Mouse (Mus musculus): ENCODE results near the gene Ikzf2. TPM values are rescaled to one million over a fixed set of nuclear protein-coding genes. Genes with fewer than 3 reads are reported as not detected.
A peak's percentile ranks its signal among the peaks of the same experiment; 100 is the strongest.

The Ikzf2 gene
- polyA plus RNA-seq (2015; fragmentation: Nextera tagmentation; extraction: Ambion mirVana) = 2.1 and 2.4 TPM in 2 replicates

DNA sequence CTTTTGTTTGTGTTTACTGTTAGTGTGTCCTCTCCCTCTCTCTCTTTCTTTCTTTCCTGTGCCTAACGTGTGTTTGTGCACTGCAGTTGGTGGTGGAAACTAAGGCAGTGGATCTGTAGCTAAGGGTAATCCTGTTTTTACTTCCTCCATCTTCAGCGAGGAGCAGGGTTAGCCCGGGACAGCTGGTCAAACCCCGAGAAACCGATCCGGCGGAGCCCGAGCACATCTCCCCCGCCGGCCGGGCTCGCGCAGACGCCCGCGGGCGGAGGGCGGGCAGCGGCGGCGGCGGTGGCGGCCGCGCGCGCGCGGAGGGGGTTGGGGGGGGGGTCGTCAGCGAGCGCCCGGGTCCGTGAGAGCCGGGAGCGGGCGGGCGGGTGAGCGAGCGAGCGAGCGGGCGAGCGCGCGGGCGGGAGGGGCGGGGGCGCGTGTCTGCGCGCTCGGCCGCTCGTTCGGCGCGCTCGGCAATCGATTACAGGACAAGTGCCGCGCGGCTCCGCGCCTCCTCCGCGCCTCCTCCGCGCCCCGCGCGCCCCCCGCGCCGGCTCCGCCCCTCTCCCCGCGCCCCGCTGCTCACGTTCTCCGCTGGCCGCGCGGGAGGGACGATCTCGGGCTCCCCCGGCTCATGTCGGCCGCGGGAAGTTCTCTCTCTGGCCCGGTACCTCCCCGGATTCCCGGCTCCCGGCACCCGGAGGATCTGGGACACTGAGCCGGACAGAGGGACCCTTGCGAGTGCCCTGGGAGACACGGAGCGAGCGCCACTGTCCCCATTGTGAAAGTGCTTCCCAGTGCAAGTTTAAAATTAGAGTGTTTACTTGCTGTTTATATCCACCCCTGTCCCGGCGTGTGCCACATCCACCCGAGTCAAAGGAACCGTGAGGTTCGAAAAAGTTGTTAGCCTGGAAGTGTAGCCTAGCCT is at the start of gene Ikzf2:
Ikzf2 (minus strand) TSS at position 170 of the 916 bp plus-strand sequence.
- Histone ChIP-seq H3K27ac (ENCODE audit: low read length) (peak within 1 kb of the TSS; percentile 82), H3K9me3 (ENCODE audit: control insufficient read depth, low read length) (no peaks in the 10 kb centered on the region), H3K4me3 (ENCODE audit: low read length) (peak within 1 kb of the TSS; percentile 89), H3K9ac (ENCODE audit: low read depth, low read length) (peak within 1 kb of the TSS; percentile 86), H3K4me2 (ENCODE audit: low read depth, low read length) (peak within 1 kb of the TSS; percentile 81), H3K36me3 (ENCODE audit: control insufficient read depth, insufficient read depth, low read length) (no peaks in the 10 kb centered on the region), H3K4me1 (ENCODE audit: control insufficient read depth, insufficient read depth, low read length) (peaks cover 4% of the 10 kb centered on the region), H3K27me3 (replicated peaks; ENCODE audit: control insufficient read depth, insufficient read depth, low read length) (no peaks in the 10 kb centered on the region)
- peak; percentile 93 for ATAC-seq
- WGBS = under 1% methylated on average over 100 of the region's 105 CpGs

DNA sequence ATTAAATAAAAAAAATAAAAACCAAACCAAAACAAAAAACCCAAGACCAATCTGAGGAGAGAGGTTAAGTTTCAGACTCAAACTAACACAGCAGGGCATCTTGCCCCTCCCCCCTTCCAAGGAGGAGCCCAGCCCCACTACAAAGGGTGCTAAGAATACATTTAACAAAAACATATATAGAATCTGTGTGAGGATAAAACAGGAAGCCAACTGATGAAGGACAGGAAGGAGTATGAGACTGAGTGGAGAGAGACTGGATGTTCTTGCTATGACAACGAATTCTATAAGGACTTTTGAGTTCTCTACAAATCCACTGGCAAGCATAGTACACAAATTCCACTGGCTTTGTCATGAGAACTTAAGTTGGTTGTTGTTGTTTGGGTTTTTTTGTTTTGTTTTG is 42.7 kb upstream of the Ikzf2 start:
- 53% methylated on average over 1 of the region's 1 CpGs for WGBS
- no peak overlapping the region for H3K9ac ChIP-seq (ENCODE audit: low read depth, low read length)
- no peaks in the 10 kb centered on the region for H3K9me3 ChIP-seq (ENCODE audit: control insufficient read depth, low read length)
- H3K4me1 ChIP-seq (ENCODE audit: control insufficient read depth, insufficient read depth, low read length) = no peaks in the 10 kb centered on the region
- no peak overlapping the region for H3K4me2 ChIP-seq (ENCODE audit: low read depth, low read length)
- ATAC-seq = no peak
- H3K4me3 ChIP-seq (ENCODE audit: low read length) = no peak overlapping the region
- no peak overlapping the region for H3K27ac ChIP-seq (ENCODE audit: low read length)
- no peaks in the 10 kb centered on the region for H3K27me3 ChIP-seq (replicated peaks; ENCODE audit: control insufficient read depth, insufficient read depth, low read length)
- no peaks in the 10 kb centered on the region for H3K36me3 ChIP-seq (ENCODE audit: control insufficient read depth, insufficient read depth, low read length)

DNA sequence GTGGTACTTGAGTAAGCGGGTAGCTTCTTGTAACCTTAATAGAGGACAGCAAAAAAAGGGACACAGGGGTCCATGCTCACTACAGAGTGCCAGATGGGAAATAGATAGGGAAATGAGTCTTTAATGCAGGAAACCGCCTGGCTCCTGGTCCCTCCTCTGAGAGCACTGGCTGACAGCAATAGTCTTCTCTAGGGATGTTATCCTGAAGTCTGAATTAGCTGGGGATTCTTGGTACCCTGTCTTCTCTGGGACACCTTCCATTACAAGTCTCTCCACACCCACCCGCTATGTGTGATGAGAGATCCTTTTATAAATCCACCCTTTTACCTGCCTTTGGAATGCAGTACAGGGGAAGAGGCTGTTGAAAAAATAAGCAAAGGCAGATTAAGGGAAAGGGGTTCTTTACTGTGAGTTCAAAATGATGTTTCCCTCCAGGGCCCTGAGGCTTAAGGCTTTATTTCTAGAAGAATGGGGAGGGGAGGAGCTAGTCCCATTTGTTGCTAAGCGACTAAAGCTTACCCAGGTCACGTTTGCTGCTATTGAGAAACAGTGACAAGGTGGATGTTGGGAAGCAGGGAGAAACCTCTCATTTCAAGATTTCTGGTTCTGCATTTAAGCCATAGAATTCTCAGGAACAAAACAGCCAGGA is 42.1 kb upstream of the Ikzf2 start:
- no peaks in the 10 kb centered on the region for H3K9me3 ChIP-seq (ENCODE audit: control insufficient read depth, low read length)
- no peak overlapping the region for H3K9ac ChIP-seq (ENCODE audit: low read depth, low read length)
- no peaks in the 10 kb centered on the region for H3K27me3 ChIP-seq (replicated peaks; ENCODE audit: control insufficient read depth, insufficient read depth, low read length)
- WGBS = 41% methylated on average over 5 of the region's 5 CpGs
- H3K27ac ChIP-seq (ENCODE audit: low read length) = no peak overlapping the region
- no peak overlapping the region for H3K4me3 ChIP-seq (ENCODE audit: low read length)
- no peaks in the 10 kb centered on the region for H3K36me3 ChIP-seq (ENCODE audit: control insufficient read depth, insufficient read depth, low read length)
- no peak for ATAC-seq
- H3K4me1 ChIP-seq (ENCODE audit: control insufficient read depth, insufficient read depth, low read length) = no peaks in the 10 kb centered on the region
- no peak overlapping the region for H3K4me2 ChIP-seq (ENCODE audit: low read depth, low read length)

DNA sequence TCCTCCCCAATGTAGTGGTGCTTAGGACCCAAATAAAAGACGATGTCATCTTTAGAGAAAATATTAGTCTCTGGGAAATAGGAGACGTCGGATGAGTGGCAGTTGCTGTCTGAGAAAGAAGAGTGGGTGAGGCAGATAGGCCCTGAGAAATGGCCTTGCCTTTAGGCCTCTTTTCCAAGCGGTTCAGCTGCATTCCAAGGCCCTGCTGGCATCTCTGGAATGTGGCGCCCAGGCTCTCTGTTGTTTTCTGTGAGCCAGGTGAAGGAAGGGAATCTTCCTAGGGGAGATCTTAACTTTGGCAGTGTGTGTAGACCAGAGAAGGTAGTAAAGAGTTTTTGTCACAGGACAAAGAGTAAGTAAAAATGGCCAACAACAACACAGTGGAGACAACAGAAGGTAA is 40.9 kb upstream of the Ikzf2 start:
- Histone ChIP-seq H3K9ac (ENCODE audit: low read depth, low read length) (no peak overlapping the region), H3K4me1 (ENCODE audit: control insufficient read depth, insufficient read depth, low read length) (no peaks in the 10 kb centered on the region)

GRCm38 (mm10) chr1:69717107-69717506 is 30.1 kb upstream of the Ikzf2 start:
- Histone ChIP-seq H3K4me1 (ENCODE audit: control insufficient read depth, insufficient read depth, low read length) (no peaks in the 10 kb centered on the region), H3K9me3 (ENCODE audit: control insufficient read depth, low read length) (no peaks in the 10 kb centered on the region), H3K27ac (ENCODE audit: low read length) (no peak overlapping the region), H3K4me2 (ENCODE audit: low read depth, low read length) (no peak overlapping the region), H3K4me3 (ENCODE audit: low read length) (no peak overlapping the region), H3K27me3 (replicated peaks; ENCODE audit: control insufficient read depth, insufficient read depth, low read length) (no peaks in the 10 kb centered on the region), H3K36me3 (ENCODE audit: control insufficient read depth, insufficient read depth, low read length) (no peaks in the 10 kb centered on the region), H3K9ac (ENCODE audit: low read depth, low read length) (no peak overlapping the region)
- WGBS = 73% methylated on average over 3 of the region's 3 CpGs
- ATAC-seq = no peak

More for the DNA sequence above, 40.9 kb upstream of the Ikzf2 start:
- WGBS = 40% methylated on average over 5 of the region's 5 CpGs
- ATAC-seq = no peak
- H3K27me3 ChIP-seq (replicated peaks; ENCODE audit: control insufficient read depth, insufficient read depth, low read length) = no peaks in the 10 kb centered on the region
- H3K36me3 ChIP-seq (ENCODE audit: control insufficient read depth, insufficient read depth, low read length) = no peaks in the 10 kb centered on the region
- H3K27ac ChIP-seq (ENCODE audit: low read length) = no peak overlapping the region
- H3K4me3 ChIP-seq (ENCODE audit: low read length) = no peak overlapping the region
- H3K4me2 ChIP-seq (ENCODE audit: low read depth, low read length) = no peak overlapping the region
- H3K9me3 ChIP-seq (ENCODE audit: control insufficient read depth, low read length) = no peaks in the 10 kb centered on the region

- H3K27me3 ChIP-seq (replicated peaks; ENCODE audit: control insufficient read depth, insufficient read depth, low read length) = no peaks in the 10 kb centered on the region
- no peak overlapping the region for H3K27ac ChIP-seq (ENCODE audit: low read length)
- H3K4me1 ChIP-seq (ENCODE audit: control insufficient read depth, insufficient read depth, low read length) = no peaks in the 10 kb centered on the region
- 88% methylated on average over 1 of the region's 1 CpGs for WGBS
- H3K4me3 ChIP-seq (ENCODE audit: low read length) = no peak overlapping the region
- H3K4me2 ChIP-seq (ENCODE audit: low read depth, low read length) = no peak overlapping the region
- ATAC-seq = no peak
- H3K9ac ChIP-seq (ENCODE audit: low read depth, low read length) = no peak overlapping the region
- H3K9me3 ChIP-seq (ENCODE audit: control insufficient read depth, low read length) = no peaks in the 10 kb centered on the region
- H3K36me3 ChIP-seq (ENCODE audit: control insufficient read depth, insufficient read depth, low read length) = no peaks in the 10 kb centered on the region
These were observed 21.5 kb upstream of the Ikzf2 start for GRCm38 (mm10) chr1:69708571-69708970.

GRCm38 (mm10) chr1:69703506-69704156 is 16.6 kb upstream of the Ikzf2 start:
- Histone ChIP-seq H3K27ac (ENCODE audit: low read length) (no peak overlapping the region), H3K27me3 (replicated peaks; ENCODE audit: control insufficient read depth, insufficient read depth, low read length) (no peaks in the 10 kb centered on the region), H3K9ac (ENCODE audit: low read depth, low read length) (no peak overlapping the region), H3K9me3 (ENCODE audit: control insufficient read depth, low read length) (no peaks in the 10 kb centered on the region), H3K4me1 (ENCODE audit: control insufficient read depth, insufficient read depth, low read length) (no peaks in the 10 kb centered on the region), H3K4me3 (ENCODE audit: low read length) (no peak overlapping the region), H3K36me3 (ENCODE audit: control insufficient read depth, insufficient read depth, low read length) (no peaks in the 10 kb centered on the region), H3K4me2 (ENCODE audit: low read depth, low read length) (no peak overlapping the region)
- ATAC-seq = no peak
- 93% methylated on average over 3 of the region's 3 CpGs for WGBS

- no peaks in the 10 kb centered on the region for H3K9me3 ChIP-seq (ENCODE audit: control insufficient read depth, low read length)
- 76% methylated on average over 6 of the region's 6 CpGs for WGBS
- H3K9ac ChIP-seq (ENCODE audit: low read depth, low read length) = no peak overlapping the region
- H3K36me3 ChIP-seq (ENCODE audit: control insufficient read depth, insufficient read depth, low read length) = no peaks in the 10 kb centered on the region
- H3K4me1 ChIP-seq (ENCODE audit: control insufficient read depth, insufficient read depth, low read length) = no peaks in the 10 kb centered on the region
- no peak for ATAC-seq
- no peak overlapping the region for H3K4me2 ChIP-seq (ENCODE audit: low read depth, low read length)
- no peak overlapping the region for H3K27ac ChIP-seq (ENCODE audit: low read length)
- H3K4me3 ChIP-seq (ENCODE audit: low read length) = no peak overlapping the region
- H3K27me3 ChIP-seq (replicated peaks; ENCODE audit: control insufficient read depth, insufficient read depth, low read length) = no peaks in the 10 kb centered on the region
These were observed 4.9 kb upstream of the Ikzf2 start for GRCm38 (mm10) chr1:69691946-69692345.

DNA sequence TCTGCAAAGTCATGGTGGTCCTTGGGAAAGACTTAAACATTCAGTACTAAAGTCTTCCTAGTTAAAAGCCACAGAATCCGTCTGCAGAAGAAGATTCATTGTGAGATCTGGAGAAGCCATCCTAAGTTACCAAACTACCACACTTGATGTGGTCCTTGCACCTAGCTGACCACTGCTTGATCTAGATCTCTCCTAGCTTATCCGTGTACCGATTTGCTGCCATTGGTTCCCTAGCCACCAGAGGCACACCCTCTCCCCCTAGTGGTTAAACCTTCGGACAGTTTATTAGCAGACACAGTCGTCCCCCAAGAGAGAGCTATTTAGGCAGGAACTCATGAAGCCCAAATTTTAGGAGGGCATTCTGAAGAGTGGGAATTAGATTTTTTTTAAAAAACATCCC is 1.9 kb upstream of the Ikzf2 start:
- ATAC-seq = no peak
- 2% methylated on average over 5 of the region's 5 CpGs for WGBS
- no peak overlapping the region for H3K27ac ChIP-seq (ENCODE audit: low read length)

More for the DNA sequence above, 1.9 kb upstream of the Ikzf2 start:
- Histone ChIP-seq H3K9ac (ENCODE audit: low read depth, low read length) (no peak overlapping the region), H3K36me3 (ENCODE audit: control insufficient read depth, insufficient read depth, low read length) (no peaks in the 10 kb centered on the region), H3K4me2 (ENCODE audit: low read depth, low read length) (peak overlapping the region; percentile 3; the same call in 1 of the 2 replicates), H3K4me1 (ENCODE audit: control insufficient read depth, insufficient read depth, low read length) (peaks cover 4% of the 10 kb centered on the region), H3K27me3 (replicated peaks; ENCODE audit: control insufficient read depth, insufficient read depth, low read length) (no peaks in the 10 kb centered on the region), H3K9me3 (ENCODE audit: control insufficient read depth, low read length) (no peaks in the 10 kb centered on the region), H3K4me3 (ENCODE audit: low read length) (no peak overlapping the region)

Data from intestine, embryonic 16.5 days (tissue).